Mouse (Mus musculus) spleen, adult 2 months (tissue): ENCODE measurements at regions not wholly inside any gene's neighbourhood (a gene's known extent, or its start where the extent isn't known, plus 50 kb on each side); places are given as distances from the start of the nearest gene placed in this dataset.

Experiments used
- CTCF ChIP-seq: fragments of 200-500 bp; IDR thresholded peaks from 2 replicates; pipeline ENCODE4 v1.5.1; 2011; ENCODE audit warnings: mild to moderate bottlenecking, inconsistent platforms; ENCODE audit not compliant: insufficient read depth, insufficient read length, insufficient replicate concordance; ENCODE audit errors: extremely low read depth
- POLR2A ChIP-seq: fragments of 200-500 bp; IDR thresholded peaks from 2 replicates; pipeline ENCODE4 v1.6.1; 2011; ENCODE audit warnings: low read depth, low read length, inconsistent platforms

- no peak for TF ChIP-seq CTCF
- no peak for TF ChIP-seq POLR2A
Measured at GRCm38 (mm10) chr2:166458953-166459352, 254.7 kb downstream of the Prex1 start.
